Mouse (Mus musculus) C2C12 (cell line): ENCODE measurements at regions not wholly inside any gene's neighbourhood (a gene's known extent, or its start where the extent isn't known, plus 50 kb on each side); places are given as distances from the start of the nearest gene placed in this dataset.

ENCODE experiments used
- H3K27me3 ChIP-seq: one replicate; pipeline ENCODE4 v1.6.1; 2011; ENCODE audit not compliant: control insufficient read depth, insufficient read depth, insufficient read length
- H3K36me3 ChIP-seq: one replicate; pipeline ENCODE4 v1.6.1; 2011; ENCODE audit not compliant: control insufficient read depth, insufficient read depth
- H3K4me3 ChIP-seq: one replicate; pipeline ENCODE4 v1.5.1; 2011; ENCODE audit warnings: mild to moderate bottlenecking, control low read depth; ENCODE audit not compliant: poor library complexity, insufficient read depth, severe bottlenecking
- H3K79me2 ChIP-seq: one replicate; pipeline ENCODE4 v1.6.1; 2011; ENCODE audit not compliant: control insufficient read depth, insufficient read depth
- H3K79me3 ChIP-seq: one replicate; pipeline ENCODE4 v1.6.1; 2011; ENCODE audit warnings: low read depth, control low read depth
- H3ac ChIP-seq: one replicate; pipeline ENCODE3; 2011; ENCODE audit warnings: low read depth; ENCODE audit not compliant: control insufficient read depth, insufficient read length
- CEBPB ChIP-seq: IDR thresholded peaks from one replicate; pipeline ENCODE4 v1.6.1; 2011; ENCODE audit warnings: low read depth, mild to moderate bottlenecking, control low read depth, moderate library complexity
- CTCF ChIP-seq: IDR thresholded peaks from one replicate; pipeline ENCODE4 v1.5.1; 2011; ENCODE audit not compliant: control insufficient read depth, insufficient read depth, insufficient read length
- FOSL1 ChIP-seq: IDR thresholded peaks from one replicate; pipeline ENCODE4 v1.8.0; 2011; ENCODE audit warnings: mild to moderate bottlenecking, low read length; ENCODE audit not compliant: poor library complexity, insufficient read depth, severe bottlenecking
- MAX ChIP-seq: IDR thresholded peaks from one replicate; pipeline ENCODE4 v1.6.1; 2011; ENCODE audit warnings: mild to moderate bottlenecking, control low read depth
- MYOD1 ChIP-seq: IDR thresholded peaks from one replicate; pipeline ENCODE4 v1.6.1; 2011; ENCODE audit warnings: low read depth; ENCODE audit not compliant: control insufficient read depth, insufficient read length
- MYOG ChIP-seq: IDR thresholded peaks from one replicate; pipeline ENCODE4 v1.6.1; 2011; ENCODE audit not compliant: control insufficient read depth, insufficient read length; ENCODE audit errors: extremely low read depth
- USF1 ChIP-seq: IDR thresholded peaks from one replicate; pipeline ENCODE4 v1.6.1; 2011; ENCODE audit warnings: low read depth, mild to moderate bottlenecking, control low read depth, moderate library complexity

DNA sequence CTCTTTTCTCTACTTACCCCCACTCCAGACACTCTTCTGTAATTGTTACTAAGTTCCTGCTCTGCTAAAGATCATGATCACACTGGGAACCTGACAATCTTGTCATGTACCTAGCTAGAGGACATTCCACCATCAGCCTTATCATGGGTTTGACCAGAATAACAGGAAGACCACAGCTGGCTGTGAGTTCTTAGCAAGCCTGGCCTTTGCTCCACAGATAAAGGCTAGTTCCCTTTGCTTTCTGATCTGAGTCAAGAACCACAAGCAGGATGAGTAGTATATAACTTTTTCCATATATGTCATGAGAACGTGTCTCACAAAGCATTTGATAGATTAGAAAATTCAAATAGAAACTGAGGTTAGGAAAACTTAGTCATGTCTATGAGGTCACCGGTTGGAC is 266.1 kb downstream of the Mat2b start:
- Histone ChIP-seq H3K36me3 (no peaks in the 10 kb centered on the region), H3K27me3 (no peaks in the 10 kb centered on the region), H3K79me2 (no peaks in the 10 kb centered on the region), H3ac (no peak overlapping the region), H3K4me3 (no peak overlapping the region), H3K79me3 (no peaks in the 10 kb centered on the region)
- TF ChIP-seq MYOD1: peak; percentile 56
- no peak for TF ChIP-seq CTCF
- no peak for TF ChIP-seq FOSL1

GRCm38 (mm10) chr11:40424316-40424715 is 270.7 kb downstream of the Mat2b start:
- Histone ChIP-seq H3K79me3 (no peaks in the 10 kb centered on the region), H3K27me3 (no peaks in the 10 kb centered on the region), H3K36me3 (no peaks in the 10 kb centered on the region), H3ac (no peak overlapping the region), H3K4me3 (no peak overlapping the region), H3K79me2 (no peaks in the 10 kb centered on the region)
- TF ChIP-seq MAX (no peak), CEBPB (no peak), USF1 (no peak), CTCF (no peak), MYOD1 (no peak), FOSL1 (no peak), MYOG (no peak)

GRCm38 (mm10) chr11:40407571-40407970 is 287.4 kb downstream of the Mat2b start:
- no peaks in the 10 kb centered on the region for H3K36me3 ChIP-seq
- no peak for TF ChIP-seq CTCF
- TF ChIP-seq MYOD1: no peak
- H3K4me3 ChIP-seq: no peak overlapping the region
- no peaks in the 10 kb centered on the region for H3K27me3 ChIP-seq
- no peaks in the 10 kb centered on the region for H3K79me2 ChIP-seq
- no peaks in the 10 kb centered on the region for H3K79me3 ChIP-seq
- no peak overlapping the region for H3ac ChIP-seq

DNA sequence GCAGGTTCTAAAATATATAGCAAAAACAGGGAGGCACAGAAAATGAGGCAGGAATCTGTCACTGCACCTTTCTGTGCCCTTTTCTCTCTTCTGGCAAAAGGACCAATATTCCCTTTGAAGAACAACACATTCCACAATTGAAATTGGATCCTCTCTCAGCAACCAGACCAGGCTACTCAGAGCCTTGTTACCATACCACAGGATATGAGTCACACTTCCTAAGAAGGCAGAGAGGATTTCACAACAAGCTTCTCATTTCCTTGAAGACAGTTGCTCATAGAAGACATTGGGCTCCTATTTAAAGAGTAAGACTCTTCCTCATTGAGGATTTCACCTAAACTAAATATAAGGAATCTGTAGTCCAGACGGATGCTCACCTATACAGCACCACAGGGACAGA is 292.8 kb downstream of the Mat2b start:
- Histone ChIP-seq H3K27me3 (no peaks in the 10 kb centered on the region), H3ac (no peak overlapping the region), H3K36me3 (no peaks in the 10 kb centered on the region), H3K79me3 (no peaks in the 10 kb centered on the region), H3K79me2 (no peaks in the 10 kb centered on the region), H3K4me3 (no peak overlapping the region)
- no peak for TF ChIP-seq CTCF
- TF ChIP-seq MYOG: no peak
- peak; percentile 88 for TF ChIP-seq FOSL1
- TF ChIP-seq CEBPB: peak; percentile 99
- no peak for TF ChIP-seq MYOD1
- TF ChIP-seq MAX: peak; percentile 16
- TF ChIP-seq USF1: no peak

- Histone ChIP-seq H3K27me3 (no peaks in the 10 kb centered on the region), H3K36me3 (no peaks in the 10 kb centered on the region), H3ac (no peak overlapping the region), H3K79me3 (no peaks in the 10 kb centered on the region), H3K79me2 (no peaks in the 10 kb centered on the region), H3K4me3 (no peak overlapping the region)
- no peak for TF ChIP-seq USF1
- no peak for TF ChIP-seq CEBPB
- no peak for TF ChIP-seq MYOG
- no peak for TF ChIP-seq FOSL1
- no peak for TF ChIP-seq CTCF
- TF ChIP-seq MYOD1: no peak
- TF ChIP-seq MAX: no peak
Observed at GRCm38 (mm10) chr11:40397453-40398104, 297.4 kb downstream of the Mat2b start.

DNA sequence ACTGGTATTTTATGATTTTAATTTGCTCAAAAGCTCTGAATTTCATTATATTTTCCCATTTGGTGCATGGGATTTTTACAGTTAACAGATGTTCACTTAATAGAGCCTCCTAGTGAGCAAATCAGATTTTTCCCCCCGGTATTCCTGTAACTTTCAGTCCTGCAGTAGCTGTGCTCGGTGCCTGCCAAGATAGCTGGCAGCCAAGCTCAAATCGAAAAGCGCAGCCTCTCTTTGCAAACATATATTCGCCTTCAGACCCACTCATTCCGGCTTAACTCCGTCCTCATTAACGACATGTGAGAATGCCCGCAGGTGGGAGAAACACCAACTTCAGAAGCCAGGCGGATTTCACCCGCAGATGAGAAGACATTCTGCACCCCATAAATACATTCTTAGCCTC is 299.7 kb downstream of the Mat2b start:
- Histone ChIP-seq H3K36me3 (no peaks in the 10 kb centered on the region), H3K4me3 (no peak overlapping the region), H3ac (no peak overlapping the region), H3K79me2 (no peaks in the 10 kb centered on the region), H3K79me3 (no peaks in the 10 kb centered on the region), H3K27me3 (no peaks in the 10 kb centered on the region)
- TF ChIP-seq CEBPB (no peak), FOSL1 (no peak), MYOD1 (no peak), MYOG (no peak), CTCF (no peak), MAX (no peak), USF1 (no peak)
